Mouse (Mus musculus): ENCODE data around the gene Eaf2. TPM values are rescaled to one million over a fixed set of nuclear protein-coding genes. Genes with fewer than 3 reads are reported as not detected.

Gene Eaf2
- total RNA-seq (2021), result under 1 TPM; 0.37 to 0.97 TPM
- long read RNA-seq, experiment 1, partial matches to known transcripts, result 0 of 2 reads
- long read RNA-seq, experiment 1, other reads (novel, unspliced or antisense), result 2 of 2 reads
- long read RNA-seq, experiment 2, partial matches to known transcripts, result 0 of 1 reads
- long read RNA-seq, experiment 2, other reads (novel, unspliced or antisense), result 1 of 1 reads

DNA sequence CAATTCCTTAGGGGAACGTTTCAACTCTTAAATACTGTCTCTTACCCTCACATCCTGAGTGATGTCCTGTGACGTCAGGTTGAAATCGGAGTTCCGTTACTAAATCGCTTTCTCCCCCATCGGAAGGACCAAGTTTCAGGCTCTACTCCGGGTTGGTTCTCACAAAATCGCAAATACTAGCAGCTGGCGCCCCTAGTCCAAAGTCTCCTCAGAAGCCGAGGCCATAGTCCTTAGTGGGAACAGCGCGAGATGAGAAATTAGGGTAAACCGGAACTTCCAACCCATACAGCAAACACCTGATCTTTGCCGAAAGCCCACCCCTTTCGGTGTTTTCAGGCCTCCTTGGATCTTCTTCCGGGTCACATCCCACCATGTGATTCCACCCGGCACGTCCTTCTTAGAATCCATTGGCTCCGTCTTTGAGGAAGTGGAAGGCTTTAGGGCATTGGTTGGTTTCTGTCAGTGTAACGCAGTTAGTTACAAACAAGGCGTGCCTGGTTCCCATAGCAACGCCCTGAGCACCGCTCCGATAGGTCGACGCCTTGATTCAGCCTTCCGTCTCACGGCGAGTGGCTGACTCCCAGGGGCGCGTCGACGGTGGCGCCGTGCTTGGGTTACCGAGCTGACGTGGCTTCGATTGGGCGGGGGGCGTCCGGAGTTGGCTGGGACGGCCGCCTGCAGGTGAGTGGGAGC, at the start of gene Eaf2, which contains the start of gene Golgb1:
Eaf2 (minus strand) TSS at position 421 of the 693 bp plus-strand sequence.
Golgb1 (plus strand) TSS at position 558 of the 693 bp plus-strand sequence.
- peak; percentile 98 to 100 for DNase-seq (ENCODE audit: low spot score in 2 of 2)
- intact Hi-C loops (cut with DNase I), result loop anchor here (10.0 kb wide), 1 partner anchor 140 kb away; the partner anchor contains the start of gene Polq

DNA sequence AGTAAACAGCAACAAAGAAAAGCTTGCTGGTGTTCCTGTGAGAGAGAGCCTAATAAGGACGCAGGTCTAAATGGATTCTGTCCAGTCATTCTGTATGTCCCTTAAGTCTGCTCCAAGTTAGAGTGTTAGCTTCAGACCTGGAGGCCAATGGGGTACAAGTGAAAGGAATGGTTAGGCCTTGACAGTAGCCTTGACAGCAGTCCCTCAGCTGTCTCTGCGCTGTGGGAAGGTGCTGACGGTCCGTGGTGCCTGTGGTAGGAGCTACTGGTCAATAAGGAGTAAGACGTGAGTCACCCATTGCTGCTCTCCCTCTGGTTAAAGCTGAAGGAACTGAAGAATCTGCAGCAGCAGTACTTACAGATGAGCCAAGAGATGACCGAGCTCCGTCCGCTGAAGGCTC, 49.5 kb upstream of the Eaf2 start:
- intact Hi-C loops (cut with DNase I), result no loop called here
- DNase-seq (ENCODE audit: low spot score in 2 of 2), result no peak

DNA sequence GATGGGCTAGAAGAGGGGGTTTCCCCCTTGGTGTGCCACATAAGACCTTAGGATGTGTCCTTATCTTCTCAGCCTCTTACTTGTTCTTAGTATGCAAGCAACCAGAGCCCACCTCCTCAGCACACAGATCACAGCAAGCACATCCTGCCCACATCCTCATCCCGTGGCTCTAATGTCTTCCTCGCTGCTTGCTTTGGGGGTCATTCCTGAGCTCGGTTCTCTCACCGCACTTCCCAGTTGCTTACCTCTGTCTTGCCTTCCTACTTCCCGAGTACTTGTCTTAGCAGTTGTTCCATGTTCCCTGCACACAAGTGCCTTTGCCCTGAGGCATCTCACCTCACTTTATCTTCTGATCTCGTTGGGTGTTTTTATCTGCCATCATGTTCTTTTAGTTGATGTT, 47.2 kb upstream of the Eaf2 start:
- intact Hi-C loops (cut with DNase I), result no loop called here

DNA sequence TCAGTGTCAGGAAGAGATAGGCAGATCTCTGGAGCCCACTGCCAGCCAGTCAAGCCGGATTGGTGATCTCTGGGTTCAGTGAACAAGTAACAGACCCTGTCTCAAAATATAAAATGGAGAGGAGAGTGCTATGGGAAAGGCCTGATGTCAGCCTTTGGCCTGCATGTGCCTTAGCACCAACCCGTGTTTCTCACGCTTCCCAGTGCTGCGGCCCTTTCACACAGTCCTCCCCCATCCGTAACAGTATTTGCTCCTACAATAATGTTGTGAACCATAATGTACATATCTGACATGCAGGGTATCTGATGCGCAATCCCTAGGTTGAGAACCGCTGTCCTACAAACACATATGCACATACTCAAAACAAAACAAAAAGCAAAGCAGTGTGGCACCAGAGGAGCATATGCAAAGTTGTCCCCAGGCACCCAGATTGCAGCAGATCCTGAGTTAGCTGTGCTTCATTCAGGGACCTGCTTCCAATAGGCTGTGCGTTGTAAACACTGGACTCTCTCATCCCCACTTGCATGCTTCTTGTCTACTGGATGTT, 46.3 kb upstream of the Eaf2 start:
- intact Hi-C loops (cut with DNase I), result no loop called here
- no peak for DNase-seq (ENCODE audit: low spot score in 2 of 2)

More for the DNA sequence above, 47.2 kb upstream of the Eaf2 start:
- DNase-seq (ENCODE audit: low spot score in 2 of 2), result no peak

DNA sequence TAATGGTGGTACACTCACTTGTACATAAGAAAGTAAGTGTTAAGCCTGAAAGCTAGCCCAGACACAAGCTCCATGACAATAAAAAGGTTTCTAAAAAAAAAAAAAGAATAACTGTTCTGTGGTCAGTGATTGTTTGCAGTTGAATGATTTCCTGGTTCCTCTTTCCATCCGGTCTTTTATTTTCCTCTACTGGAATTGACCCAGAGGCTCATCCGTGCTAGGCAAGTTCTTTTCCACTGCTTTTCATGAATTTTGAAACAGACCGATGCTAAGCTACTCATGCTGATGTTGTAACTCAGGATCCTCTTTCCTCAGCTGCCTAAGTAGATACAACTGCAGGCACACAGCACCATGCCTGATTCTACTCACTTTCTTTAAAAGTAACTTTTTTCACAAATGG, 45.6 kb upstream of the Eaf2 start:
- no peak for DNase-seq (ENCODE audit: low spot score in 2 of 2)
- intact Hi-C loops (cut with DNase I), result no loop called here

DNA sequence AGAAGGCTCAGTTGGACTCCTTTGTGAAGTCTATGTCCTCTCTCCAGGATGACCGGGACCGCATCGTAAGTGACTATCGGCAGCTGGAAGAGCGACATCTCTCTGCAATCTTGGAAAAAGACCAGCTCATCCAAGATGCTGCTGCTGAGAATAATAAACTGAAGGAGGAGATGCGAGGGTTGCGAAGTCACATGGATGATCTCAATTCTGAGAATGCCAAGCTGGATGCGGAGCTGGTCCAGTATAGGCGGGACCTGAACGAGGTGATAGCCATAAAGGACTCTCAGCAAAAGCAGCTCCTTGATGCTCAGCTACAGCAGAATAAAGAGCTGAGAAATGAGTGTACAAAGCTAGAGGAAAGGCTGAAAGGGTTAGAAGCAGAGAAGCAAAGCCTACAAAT, 43.7 kb upstream of the Eaf2 start:
- no peak for DNase-seq (ENCODE audit: low spot score in 2 of 2)
- intact Hi-C loops (cut with DNase I), result loop anchor here (5.0 kb wide), 1 partner anchor 94 kb away; the partner anchor contains the start of gene Polq

DNA sequence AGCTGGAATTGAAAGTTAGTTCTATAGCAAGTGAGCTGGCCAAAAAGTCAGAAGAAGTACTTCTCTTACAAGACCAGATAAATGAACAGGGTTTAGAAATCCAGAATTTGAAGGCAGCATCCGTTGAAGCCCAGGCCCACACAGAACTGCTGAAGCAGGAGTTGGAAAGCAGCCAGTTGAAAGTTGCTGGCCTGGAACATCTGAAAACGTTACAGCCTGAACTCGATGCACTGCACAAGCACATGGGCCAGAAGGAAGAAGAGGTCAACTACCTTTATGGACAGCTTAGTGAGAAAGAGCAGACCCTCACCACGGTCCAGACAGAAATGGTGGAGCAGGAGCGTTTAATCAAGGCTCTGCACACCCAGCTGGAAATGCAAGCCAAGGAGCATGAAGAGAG, 39.4 kb upstream of the Eaf2 start:
- intact Hi-C loops (cut with DNase I), result no loop called here
- DNase-seq (ENCODE audit: low spot score in 2 of 2), result no peak

DNA sequence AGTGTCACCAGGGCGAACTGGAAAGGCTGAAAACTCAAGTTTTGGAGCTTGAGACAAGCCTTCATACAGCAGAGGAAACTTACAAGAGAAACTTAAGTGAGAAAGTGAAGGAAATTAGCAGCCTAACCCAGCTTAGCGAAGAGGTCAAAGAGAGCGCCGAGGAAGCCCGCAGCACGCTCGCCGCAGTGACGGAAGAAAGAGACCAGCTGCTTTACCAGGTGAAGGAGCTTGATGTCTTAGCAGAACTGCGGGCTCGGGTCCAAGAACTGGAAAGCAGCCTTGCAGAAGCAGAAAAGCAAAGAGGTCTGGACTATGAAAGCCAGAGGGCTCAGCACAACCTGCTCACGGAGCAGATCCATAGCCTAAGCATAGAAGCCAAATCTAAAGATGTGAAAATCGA, 37.5 kb upstream of the Eaf2 start:
- intact Hi-C loops (cut with DNase I), result no loop called here
- no peak for DNase-seq (ENCODE audit: low spot score in 2 of 2)

DNA sequence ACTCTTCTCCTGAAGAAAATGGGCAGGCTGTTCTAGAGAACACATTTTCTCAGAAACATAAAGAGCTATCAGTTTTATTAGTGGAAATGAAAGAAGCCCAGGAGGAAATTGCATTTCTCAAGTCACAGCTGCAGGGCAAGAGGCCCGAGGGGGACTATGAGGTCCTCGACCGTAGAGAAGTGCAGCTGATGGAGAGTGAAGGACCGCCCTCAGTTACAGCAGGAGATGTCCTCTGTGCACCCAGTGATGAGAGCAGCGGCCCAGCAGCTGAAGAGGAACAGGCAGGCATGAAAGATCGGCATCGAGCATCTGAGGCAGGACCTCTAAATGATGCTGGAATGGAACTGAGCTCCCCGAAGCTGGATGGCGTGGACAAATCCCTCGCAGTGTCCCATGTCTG, 37.1 kb upstream of the Eaf2 start:
- no peak for DNase-seq (ENCODE audit: low spot score in 2 of 2)

DNA sequence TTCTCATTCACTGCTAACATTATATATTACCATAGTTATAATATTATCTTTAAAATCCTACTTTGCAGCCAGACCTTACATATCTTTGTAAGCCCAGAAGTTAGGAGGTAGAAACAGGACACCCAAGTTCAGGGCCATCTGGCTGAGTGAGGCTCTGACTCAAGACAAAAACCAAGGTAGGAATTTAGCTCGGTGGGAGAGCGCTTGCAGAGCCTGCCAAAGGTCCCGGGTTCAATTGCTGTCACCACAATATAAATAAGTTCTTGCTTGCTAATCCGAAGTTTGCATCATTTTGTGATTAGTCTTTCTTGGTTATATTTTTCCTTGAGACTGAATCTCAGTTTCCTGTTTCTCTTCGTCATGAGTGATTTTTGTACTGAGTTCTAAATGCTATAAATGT, 28.4 kb upstream of the Eaf2 start:
- intact Hi-C loops (cut with DNase I), result no loop called here

More for the DNA sequence above, 37.1 kb upstream of the Eaf2 start:
- intact Hi-C loops (cut with DNase I), result no loop called here

DNA sequence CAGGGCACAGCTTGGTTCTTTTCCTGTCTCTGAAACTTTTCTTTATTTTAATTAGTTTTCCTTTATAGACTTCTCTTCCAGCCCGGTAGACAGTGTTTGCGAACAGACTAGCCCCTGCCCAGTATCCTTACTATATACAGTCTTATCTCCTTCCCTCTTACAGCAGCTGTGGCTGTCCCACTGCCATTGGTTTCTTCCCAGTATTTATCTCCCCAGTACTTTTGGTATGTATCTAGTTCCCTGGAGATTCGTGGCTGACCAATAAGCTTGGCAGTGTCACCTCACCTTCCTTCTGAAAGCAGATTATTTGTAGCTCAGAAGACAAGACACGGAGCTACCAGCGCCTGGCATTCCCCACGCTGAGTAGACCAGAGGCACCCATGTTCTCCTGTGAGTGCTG, 21.9 kb upstream of the Eaf2 start:
- no peak for DNase-seq (ENCODE audit: low spot score in 2 of 2)
- intact Hi-C loops (cut with DNase I), result no loop called here

More for the DNA sequence above, 28.4 kb upstream of the Eaf2 start:
- DNase-seq (ENCODE audit: low spot score in 2 of 2), result no peak

DNA sequence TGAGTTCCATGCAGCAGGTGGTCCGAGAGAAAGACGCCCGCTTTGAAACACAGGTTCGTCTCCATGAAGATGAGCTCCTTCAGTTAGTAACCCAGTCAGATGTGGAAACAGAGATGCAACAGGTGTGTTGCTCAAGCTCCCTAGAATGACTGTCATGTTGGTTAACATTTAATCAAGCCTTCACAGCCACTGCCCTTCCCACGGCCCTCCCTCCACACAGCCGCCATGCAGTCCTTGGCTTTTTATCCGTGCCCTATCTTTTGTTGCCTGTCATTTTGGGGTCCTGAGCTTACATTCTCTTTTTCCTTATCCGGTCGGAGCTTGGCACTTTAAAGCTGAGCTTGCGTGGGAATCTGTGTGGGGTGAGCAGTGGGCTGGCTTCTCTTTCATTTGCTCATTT, 18.5 kb upstream of the Eaf2 start:
- no peak for DNase-seq (ENCODE audit: low spot score in 2 of 2)
- intact Hi-C loops (cut with DNase I), result loop anchor here (5.0 kb wide), 1 partner anchor 46 kb away; no protein-coding TSS in a partner anchor

DNA sequence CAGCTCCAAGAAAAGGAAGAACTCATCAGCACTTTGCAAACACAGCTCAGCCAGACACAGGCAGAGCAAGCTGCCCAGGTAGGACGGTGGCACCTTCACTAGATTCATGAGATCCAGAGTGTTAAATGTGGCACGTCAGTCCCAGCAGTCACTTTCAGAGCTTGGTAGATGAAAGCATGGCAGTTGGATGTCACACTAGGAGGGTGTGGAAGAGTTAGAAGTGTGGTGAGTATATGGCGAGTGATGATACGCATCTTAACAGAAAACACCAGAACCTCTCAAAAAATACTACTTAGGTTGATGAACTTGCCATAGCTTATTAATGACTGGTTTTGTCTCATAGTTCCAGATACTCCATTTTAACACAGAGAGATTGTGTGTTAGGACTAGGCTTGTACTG, 16.6 kb upstream of the Eaf2 start:
- DNase-seq (ENCODE audit: low spot score in 2 of 2), result no peak
- intact Hi-C loops (cut with DNase I), result loop anchor here (5.0 kb wide), 1 partner anchor 44 kb away; no protein-coding TSS in a partner anchor

DNA sequence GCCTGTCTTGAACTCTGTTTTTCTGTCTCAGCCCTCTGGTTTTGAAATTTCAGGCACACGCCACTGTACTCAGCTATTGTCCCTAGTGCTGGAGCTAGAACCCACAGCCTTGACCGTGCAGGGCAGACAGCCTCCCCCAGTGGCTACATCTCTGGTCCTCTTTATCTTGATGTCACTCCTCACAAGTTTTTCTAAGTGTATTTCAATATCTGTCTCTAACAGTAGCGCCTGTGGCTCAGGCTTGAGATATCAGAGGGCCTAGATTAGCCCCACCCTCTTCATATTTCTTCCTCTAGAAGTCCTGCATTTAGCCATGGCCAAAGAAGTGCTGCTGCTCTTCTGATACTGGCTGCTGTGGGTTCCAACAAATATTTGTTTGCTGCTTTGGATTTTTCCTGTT, 15.8 kb upstream of the Eaf2 start:
- intact Hi-C loops (cut with DNase I), result loop anchor here (5.0 kb wide), 1 partner anchor 43 kb away; no protein-coding TSS in a partner anchor
- DNase-seq (ENCODE audit: low spot score in 2 of 2), result no peak

DNA sequence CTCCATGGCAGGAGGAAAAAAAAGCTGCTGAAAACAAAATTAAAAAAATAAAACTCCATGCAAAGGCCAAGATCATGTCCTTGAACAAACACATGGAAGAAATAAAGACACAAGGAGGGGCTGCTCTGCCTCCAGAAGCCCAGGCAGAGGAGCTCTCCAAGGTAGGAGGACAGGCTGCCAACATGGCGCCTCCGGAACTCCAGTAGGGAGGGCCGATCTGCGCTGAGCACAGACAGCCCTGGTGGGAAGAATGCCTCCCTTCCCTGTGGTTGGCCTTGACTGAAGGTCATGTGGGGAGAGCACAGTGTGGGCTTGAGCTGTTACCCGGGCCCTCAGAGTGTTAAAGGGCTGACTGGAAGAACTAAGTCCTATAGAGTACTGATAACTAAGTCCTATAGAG, 12.7 kb upstream of the Eaf2 start:
- no peak for DNase-seq (ENCODE audit: low spot score in 2 of 2)
- intact Hi-C loops (cut with DNase I), result no loop called here

DNA sequence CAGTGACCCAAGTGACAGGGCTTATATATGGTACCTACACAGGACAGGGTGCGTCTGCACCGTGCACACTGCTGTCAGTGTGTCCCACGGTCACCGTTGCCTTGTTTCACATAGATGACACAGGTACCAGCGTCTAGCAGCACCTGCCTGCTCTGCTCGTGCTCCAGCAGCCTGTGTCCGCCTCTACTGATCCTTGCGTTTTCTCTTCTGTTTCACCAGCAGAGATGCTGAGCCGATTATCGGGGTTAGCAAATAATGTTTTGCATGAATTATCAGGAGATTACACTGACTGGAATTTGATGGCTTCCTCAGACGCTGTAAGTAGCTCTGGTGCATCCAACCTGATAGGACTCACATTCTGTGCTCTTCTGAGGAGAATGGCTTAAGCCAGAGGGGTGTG, 11.1 kb upstream of the Eaf2 start:
- intact Hi-C loops (cut with DNase I), result no loop called here

DNA sequence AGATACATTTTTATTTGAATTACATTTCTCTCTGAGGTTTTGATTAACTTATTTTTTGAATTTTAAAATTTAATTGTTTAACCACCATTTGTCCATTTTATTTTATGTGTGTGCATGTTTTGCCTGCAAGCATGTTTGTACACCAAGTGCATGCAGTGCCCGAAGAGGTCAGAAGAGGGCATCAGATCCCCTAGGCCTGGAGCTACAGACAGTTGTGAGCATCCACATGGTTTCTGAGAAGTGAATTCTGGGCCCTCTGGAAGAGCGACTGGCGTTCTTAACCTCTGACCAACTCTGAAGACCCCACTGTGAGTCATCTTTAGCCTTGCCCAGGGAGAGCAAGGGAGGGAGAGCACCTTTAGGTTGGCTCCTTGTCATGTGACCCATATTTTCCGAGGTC, 10.1 kb upstream of the Eaf2 start:
- peak in 1 of 2 experiments; percentile 46 for DNase-seq (ENCODE audit: low spot score in 2 of 2)
- intact Hi-C loops (cut with DNase I), result no loop called here

More for the DNA sequence above, 11.1 kb upstream of the Eaf2 start:
- DNase-seq (ENCODE audit: low spot score in 2 of 2), result no peak

DNA sequence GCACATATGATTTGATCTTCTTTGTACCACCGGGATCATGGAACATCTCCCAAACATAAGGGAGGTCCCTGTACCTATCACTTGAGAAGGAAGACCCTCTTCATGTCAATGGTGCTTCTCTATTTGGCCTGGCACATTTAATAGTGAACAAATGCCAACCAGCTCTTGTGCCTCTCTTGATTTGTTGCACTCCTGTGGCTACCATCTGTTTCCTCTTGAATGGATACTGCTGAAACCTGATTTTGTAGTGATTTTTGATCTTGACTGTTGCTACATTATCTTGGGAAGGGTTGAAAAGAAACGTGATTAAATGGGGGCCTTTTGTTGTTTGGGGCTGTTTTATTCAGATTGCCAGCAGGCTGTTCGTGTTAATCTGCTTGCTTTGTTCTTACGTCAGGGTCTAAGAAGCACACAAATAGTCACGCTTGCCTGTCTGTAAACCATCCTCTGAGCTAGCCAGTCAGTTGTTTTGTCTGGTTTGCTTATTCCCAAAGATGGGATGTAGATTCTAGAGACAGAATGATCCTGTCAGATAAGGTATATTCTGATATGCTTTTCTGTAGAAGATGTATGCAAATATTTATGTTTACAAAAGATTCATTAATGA, 8.0 kb upstream of the Eaf2 start:
- intact Hi-C loops (cut with DNase I), result no loop called here
- DNase-seq (ENCODE audit: low spot score in 2 of 2), result no peak

DNA sequence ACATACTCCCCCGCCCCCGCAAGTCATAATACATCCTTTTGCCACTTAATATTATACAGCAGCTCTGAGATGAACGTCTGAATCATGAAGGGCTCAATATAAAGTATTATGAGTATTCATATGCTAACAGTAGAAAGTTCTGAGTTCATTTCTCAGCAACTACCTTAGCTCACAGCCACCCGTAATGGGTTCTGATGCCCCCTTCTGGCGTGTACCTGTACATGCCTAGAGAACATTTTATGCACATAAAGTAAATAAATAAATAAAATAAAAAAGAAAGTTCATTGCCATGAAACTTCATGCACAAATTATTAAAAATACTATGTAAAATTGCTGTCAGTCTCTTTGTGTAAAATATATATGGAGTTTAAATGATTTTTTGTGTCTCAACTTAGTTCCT, 2.5 kb upstream of the Eaf2 start:
- intact Hi-C loops (cut with DNase I), result loop anchor here (10.0 kb wide), 1 partner anchor 137 kb away; the partner anchor contains the start of gene Polq
- DNase-seq (ENCODE audit: low spot score in 2 of 2), result no peak

DNA sequence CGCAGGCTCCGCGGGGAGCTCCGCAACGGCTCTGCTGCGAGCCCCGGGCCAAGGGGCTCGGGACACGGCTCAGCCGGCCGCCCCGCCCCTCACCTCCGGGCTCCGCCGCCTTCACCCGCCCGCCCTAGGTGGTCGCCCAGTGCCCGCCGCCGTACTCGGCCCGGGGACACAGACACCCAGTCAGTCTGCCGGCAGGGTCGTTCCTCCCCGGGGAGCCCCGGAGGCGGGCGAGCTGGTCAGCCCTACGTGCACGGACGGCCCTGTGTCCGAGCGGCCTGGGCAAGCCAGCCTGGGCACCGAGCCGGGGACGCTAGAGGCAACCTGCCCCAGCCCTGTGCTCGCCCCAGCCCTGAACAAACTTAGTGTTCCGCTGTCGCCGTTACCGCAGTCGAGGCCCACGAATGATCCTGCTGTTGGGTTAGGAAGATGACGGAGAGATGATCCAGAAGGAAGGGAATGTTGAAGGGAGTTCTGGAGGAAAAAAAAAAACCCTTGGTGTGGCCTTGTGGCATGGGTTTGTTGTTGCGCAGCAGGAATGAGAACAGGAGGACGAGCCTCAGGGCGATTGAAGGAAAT, 561 bp upstream of the Eaf2 start:
- DNase-seq (ENCODE audit: low spot score in 2 of 2), result peak; percentile 25 to 31
- intact Hi-C loops (cut with DNase I), result loop anchor here (10.0 kb wide), 1 partner anchor 139 kb away; the partner anchor contains the start of gene Polq
